Mouse (Mus musculus): ENCODE data around the gene Slc35e3.

- no peak for TF ChIP-seq CTCF (IDR thresholded peaks at IDR 0.05; ENCODE audit: low read depth, low read length)
- no peak for TF ChIP-seq POLR2A (IDR thresholded peaks at IDR 0.05; ENCODE audit: insufficient read depth, low read length)
- TF ChIP-seq EP300 (IDR thresholded peaks at IDR 0.05; ENCODE audit: insufficient read depth, low read depth, low read length) = no peak
These were observed 25.0 kb upstream of the Slc35e3 start for GRCm38 (mm10) chr10:117771131-117771510.
